ENCODE assay signal across 13 mouse cellular contexts in the genomic region with DNA sequence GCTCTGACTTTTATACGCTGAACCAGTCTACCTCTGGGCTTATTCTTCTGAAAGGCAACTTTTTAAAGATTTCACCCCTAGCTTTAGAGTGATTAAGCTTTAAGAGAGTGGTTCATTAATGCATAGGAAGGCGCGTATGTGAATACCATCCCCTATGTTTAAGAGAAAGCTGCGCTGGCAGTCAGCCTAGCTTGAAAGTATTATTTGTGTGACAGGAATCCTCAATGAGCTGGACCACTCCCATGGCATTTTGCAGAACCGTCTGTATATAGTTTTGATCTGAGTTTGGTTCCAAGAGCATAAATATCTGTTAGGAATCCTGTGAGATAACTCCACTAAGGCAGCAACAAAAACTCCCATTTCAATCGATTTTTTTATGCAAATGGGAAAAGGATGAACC.
"Had no signal": no experiment of that assay in that cellular context is flagged by ENCODE, and none has a peak within 500 bp of the region (broad histone marks: within the 10 kb centered on the region; RNA-seq: fewer than 3 reads in every experiment).

No protein-coding gene starts in this region.

- H3K36me3 ChIP-seq: intestine, embryonic 15.5 days; limb, embryonic 15.5 days; liver, embryonic 12.5 days; midbrain, embryonic 12.5 days had no signal

- H3K4me1 ChIP-seq: intestine, embryonic 15.5 days; limb, embryonic 15.5 days; liver, embryonic 12.5 days had no signal

- ATAC-seq: intestine, embryonic 15.5 days; liver, embryonic 12.5 days had no signal

- H3K27me3 ChIP-seq: intestine, embryonic 15.5 days; limb, embryonic 15.5 days; liver, embryonic 12.5 days; midbrain, embryonic 12.5 days had no signal

- H3K9me3 ChIP-seq: intestine, embryonic 15.5 days; limb, embryonic 15.5 days; liver, embryonic 12.5 days; midbrain, embryonic 12.5 days had no signal

- H3K9ac ChIP-seq: intestine, embryonic 15.5 days; limb, embryonic 15.5 days; liver, embryonic 12.5 days; lung, embryonic 14.5 days; midbrain, embryonic 12.5 days had no signal

- H3K4me3 ChIP-seq: intestine, embryonic 15.5 days; limb, embryonic 15.5 days; liver, embryonic 12.5 days; midbrain, embryonic 12.5 days had no signal

- H3K27ac ChIP-seq: intestine, embryonic 15.5 days; limb, embryonic 15.5 days; liver, embryonic 12.5 days; midbrain, embryonic 12.5 days had no signal

- H3K4me2 ChIP-seq: intestine, embryonic 15.5 days; limb, embryonic 15.5 days; liver, embryonic 12.5 days; lung, embryonic 14.5 days; midbrain, embryonic 12.5 days had no signal

- DNase-seq: kidney, adult 18-20 months; kidney, postnatal 14 days; layer of hippocampus, adult 9-11 months; layer of hippocampus, postnatal 36 days; lung, embryonic 14.5 days; lung, postnatal 10 days; lung, postnatal 4 days; right cerebral cortex, adult 18-20 months; thymus, postnatal 36 days had no signal
